Mouse (Mus musculus) CH12.LX (cell line): ENCODE results near the gene Arl8b.

Source experiments
- CTCF ChIP-seq, 2 experiments: IDR thresholded peaks in 1 of 2; conservative IDR thresholded peaks in 1 of 2; 2 replicates each; pipeline ENCODE4 v1.5.1; 2011 to 2012; ENCODE audit warnings: low read depth in 2 of 2, low read length in 2 of 2, improper control_type of control experiment in 1 of 2, inconsistent platforms in 1 of 2, mild to moderate bottlenecking in 1 of 2, moderate library complexity in 1 of 2
- GABPA ChIP-seq: IDR thresholded peaks from 2 replicates; pipeline ENCODE4 v1.6.1; 2012; ENCODE audit warnings: low read depth, low read length, improper control_type of control experiment, inconsistent platforms; ENCODE audit not compliant: insufficient replicate concordance
- MYC ChIP-seq: IDR thresholded peaks from 2 replicates; pipeline ENCODE4 v1.6.1; 2011; ENCODE audit warnings: low read depth, mild to moderate bottlenecking, improper control_type of control experiment, low read length
- SMC3 ChIP-seq: IDR thresholded peaks from 2 replicates; pipeline ENCODE4 v1.6.1; 2011; ENCODE audit warnings: low read depth, low read length, improper control_type of control experiment
- TBP ChIP-seq: conservative IDR thresholded peaks from 2 replicates; pipeline ENCODE4 v1.6.1; 2011; ENCODE audit warnings: low read depth, low read length, improper control_type of control experiment
- ZC3H11A ChIP-seq: IDR thresholded peaks from 2 replicates; pipeline ENCODE4 v1.6.1; 2012; ENCODE audit warnings: low read depth, mild to moderate bottlenecking, inconsistent platforms, low read length, improper control_type of control experiment

DNA sequence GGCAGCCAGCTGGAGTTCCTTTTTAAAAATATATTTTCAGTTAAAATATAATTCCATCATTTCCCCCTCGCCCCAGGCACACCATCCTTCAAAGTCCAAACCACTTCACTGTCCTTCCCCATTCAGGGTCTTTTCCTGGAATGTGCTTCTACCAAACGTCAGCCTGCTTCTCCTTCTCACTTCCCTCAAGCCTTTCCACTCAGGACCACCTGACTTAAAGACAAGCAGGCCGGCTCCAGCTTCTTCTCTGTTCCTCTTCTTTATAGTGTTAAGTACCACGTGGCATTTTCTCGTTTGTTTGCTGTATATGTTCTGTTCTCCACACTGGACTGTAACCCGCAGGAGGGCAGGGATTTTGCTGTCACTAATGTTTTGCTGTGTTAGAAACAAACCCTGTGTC lies 1.0 kb upstream of the Arl8b start:
- TF ChIP-seq GABPA (no peak), CTCF (conservative IDR thresholded peaks at IDR 0.05 in 1 of 2, IDR thresholded peaks at IDR 0.05 in 1 of 2; ENCODE audit: low read depth in 2 of 2, low read length in 2 of 2) (no peak), ZC3H11A (peak; percentile 53; the same call in 1 of the 2 replicates), MYC (peak; percentile 94), SMC3 (no peak), TBP (no peak; the same call in 1 of the 2 replicates)
